Mouse (Mus musculus): Measurements from ENCODE around the gene Lancl1. TPM values are rescaled to one million over a fixed set of nuclear protein-coding genes. Genes with fewer than 3 reads are reported as not detected.

Gene Lancl1
- polyA plus RNA-seq, 1 experiment: 43.2 TPM

DNA sequence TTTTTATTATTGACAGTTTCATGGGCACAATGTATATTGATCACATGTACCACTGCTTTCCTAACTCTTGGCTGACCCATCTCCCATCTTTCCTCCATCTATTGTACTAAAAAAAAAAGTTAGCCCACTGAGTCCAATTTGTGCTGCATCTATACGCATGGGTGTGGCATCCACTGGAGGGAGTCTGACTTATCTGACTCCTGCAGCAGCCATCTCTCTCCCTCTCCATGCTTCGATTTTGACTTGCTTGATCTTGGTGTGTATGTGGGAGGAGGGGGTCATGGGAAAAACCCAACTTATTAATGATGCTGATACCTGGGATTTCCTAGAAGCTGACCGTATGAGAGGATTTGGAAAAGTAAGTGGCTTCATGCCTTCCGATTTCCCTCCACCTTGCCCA lies 40.5 kb downstream of the Lancl1 start:
- TF ChIP-seq CTCF (IDR thresholded peaks at IDR 0.05; ENCODE audit: borderline replicate concordance, insufficient read depth, low read length) (no peak), POLR2A (IDR thresholded peaks at IDR 0.05; ENCODE audit: low read depth, low read length) (no peak)
- H3K4me3 ChIP-seq (ENCODE audit: insufficient read depth, low read length): no peak overlapping the region
- H3K4me1 ChIP-seq (ENCODE audit: control insufficient read depth, insufficient read depth, low read length): no peaks in the 10 kb centered on the region
- no peak overlapping the region for H3K27ac ChIP-seq (ENCODE audit: insufficient read depth, low read length)

DNA sequence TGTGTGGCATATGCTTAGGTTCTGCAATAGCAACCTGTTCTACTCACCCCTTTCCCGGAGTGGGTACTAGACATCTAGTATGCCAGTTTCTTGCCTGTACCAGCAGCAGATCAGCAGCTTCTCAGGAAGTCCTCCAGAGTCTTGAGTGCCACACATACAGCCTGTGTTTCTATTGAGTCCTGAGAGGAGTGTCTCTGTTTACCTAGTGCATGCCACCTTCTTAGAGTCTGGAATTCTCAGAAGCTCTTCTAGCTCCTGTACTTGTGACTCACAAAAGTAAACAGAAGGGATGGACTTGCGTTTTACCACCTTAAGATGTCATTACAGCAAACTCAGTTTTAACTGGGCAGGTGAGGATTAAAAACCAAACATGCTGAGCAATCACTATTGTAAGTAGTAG lies 41.9 kb downstream of the Lancl1 start:
- no peaks in the 10 kb centered on the region for H3K4me1 ChIP-seq (ENCODE audit: control insufficient read depth, insufficient read depth, low read length)
- no peak overlapping the region for H3K4me3 ChIP-seq (ENCODE audit: insufficient read depth, low read length)
- H3K27ac ChIP-seq (ENCODE audit: insufficient read depth, low read length): no peak overlapping the region
- TF ChIP-seq POLR2A (IDR thresholded peaks at IDR 0.05; ENCODE audit: low read depth, low read length) (no peak), CTCF (IDR thresholded peaks at IDR 0.05; ENCODE audit: borderline replicate concordance, insufficient read depth, low read length) (no peak)

DNA sequence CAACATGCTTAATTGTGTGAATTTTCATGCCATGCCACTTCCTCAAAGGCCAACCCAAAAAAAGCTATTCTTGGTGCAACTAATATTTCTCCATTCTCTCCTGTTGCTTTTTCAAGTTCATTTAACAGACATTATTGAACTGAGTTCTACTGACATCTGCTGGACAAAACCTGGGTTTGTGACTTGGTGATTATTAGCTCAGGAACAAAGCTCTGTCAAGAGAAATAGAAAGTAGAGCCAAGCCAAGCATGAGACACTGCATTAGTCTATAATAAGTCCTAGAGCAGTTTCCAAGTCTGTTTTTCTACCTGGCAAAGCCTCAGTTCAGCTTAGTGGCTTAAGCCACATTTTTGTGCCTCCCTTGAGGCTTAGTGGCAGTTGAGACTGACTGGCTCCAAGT lies 45.9 kb downstream of the Lancl1 start:
- no peak for TF ChIP-seq CTCF (IDR thresholded peaks at IDR 0.05; ENCODE audit: borderline replicate concordance, insufficient read depth, low read length)
- no peak for TF ChIP-seq POLR2A (IDR thresholded peaks at IDR 0.05; ENCODE audit: low read depth, low read length)
- Histone ChIP-seq H3K27ac (ENCODE audit: insufficient read depth, low read length) (no peak overlapping the region), H3K4me1 (ENCODE audit: control insufficient read depth, insufficient read depth, low read length) (no peaks in the 10 kb centered on the region), H3K4me3 (ENCODE audit: insufficient read depth, low read length) (no peak overlapping the region)

DNA sequence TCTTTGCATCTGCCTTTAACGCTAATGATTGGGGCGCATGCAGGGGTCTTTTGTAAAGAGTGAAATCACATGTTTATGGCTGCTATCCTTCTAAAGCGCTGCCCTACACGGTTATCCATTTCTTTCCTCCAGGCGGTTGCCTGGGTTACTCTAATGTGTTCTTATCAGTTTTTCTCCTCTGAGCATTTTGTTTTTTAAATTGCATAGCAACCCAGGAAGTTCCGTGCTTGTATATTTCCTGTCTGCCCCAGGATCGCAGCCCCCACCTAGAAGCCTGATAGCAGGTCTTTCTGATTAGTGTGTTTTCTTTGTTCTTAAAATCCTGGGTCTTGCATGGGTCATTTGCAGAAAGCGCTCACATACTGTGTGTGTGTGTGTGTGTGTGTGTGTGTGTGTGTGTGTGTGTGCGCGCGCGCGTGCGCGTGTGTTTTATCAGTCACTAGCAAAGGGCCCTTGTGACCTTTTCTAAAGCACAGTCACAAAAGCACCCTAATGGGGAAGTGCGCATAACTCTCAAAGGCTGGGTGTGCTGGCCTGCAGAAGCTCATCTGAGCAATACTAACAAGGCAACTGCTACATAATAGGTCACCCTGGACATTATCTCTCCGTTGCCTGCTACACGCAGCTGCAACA lies 51.0 kb downstream of the Lancl1 start:
- no peak overlapping the region for H3K4me3 ChIP-seq (ENCODE audit: insufficient read depth, low read length)
- H3K4me1 ChIP-seq (ENCODE audit: control insufficient read depth, insufficient read depth, low read length): no peaks in the 10 kb centered on the region
- H3K27ac ChIP-seq (ENCODE audit: insufficient read depth, low read length): no peak overlapping the region
- TF ChIP-seq POLR2A (IDR thresholded peaks at IDR 0.05; ENCODE audit: low read depth, low read length): no peak
- TF ChIP-seq CTCF (IDR thresholded peaks at IDR 0.05; ENCODE audit: borderline replicate concordance, insufficient read depth, low read length): no peak

DNA sequence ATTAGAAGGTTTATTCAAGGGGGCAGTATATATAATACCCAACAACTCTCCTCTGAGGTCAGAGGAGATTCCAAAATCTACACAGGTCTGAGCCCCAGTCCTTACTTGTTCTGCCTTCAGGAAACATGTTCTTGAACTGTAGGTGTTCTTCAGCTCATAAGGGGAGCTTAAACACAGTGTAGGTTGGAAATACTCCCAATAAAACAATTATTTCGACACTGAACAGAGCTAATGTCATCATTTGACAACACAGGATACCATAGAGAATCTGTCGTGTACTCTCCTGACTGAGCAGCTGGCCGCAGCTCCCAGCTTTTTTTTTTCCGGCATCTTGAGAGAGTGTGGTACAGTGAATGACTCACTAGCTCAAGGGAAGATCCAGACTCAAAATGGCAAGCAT lies 52.8 kb downstream of the Lancl1 start:
- TF ChIP-seq POLR2A (IDR thresholded peaks at IDR 0.05; ENCODE audit: low read depth, low read length): no peak
- TF ChIP-seq CTCF (IDR thresholded peaks at IDR 0.05; ENCODE audit: borderline replicate concordance, insufficient read depth, low read length): no peak
- no peak overlapping the region for H3K27ac ChIP-seq (ENCODE audit: insufficient read depth, low read length)
- no peak overlapping the region for H3K4me3 ChIP-seq (ENCODE audit: insufficient read depth, low read length)
- H3K4me1 ChIP-seq (ENCODE audit: control insufficient read depth, insufficient read depth, low read length): no peaks in the 10 kb centered on the region

DNA sequence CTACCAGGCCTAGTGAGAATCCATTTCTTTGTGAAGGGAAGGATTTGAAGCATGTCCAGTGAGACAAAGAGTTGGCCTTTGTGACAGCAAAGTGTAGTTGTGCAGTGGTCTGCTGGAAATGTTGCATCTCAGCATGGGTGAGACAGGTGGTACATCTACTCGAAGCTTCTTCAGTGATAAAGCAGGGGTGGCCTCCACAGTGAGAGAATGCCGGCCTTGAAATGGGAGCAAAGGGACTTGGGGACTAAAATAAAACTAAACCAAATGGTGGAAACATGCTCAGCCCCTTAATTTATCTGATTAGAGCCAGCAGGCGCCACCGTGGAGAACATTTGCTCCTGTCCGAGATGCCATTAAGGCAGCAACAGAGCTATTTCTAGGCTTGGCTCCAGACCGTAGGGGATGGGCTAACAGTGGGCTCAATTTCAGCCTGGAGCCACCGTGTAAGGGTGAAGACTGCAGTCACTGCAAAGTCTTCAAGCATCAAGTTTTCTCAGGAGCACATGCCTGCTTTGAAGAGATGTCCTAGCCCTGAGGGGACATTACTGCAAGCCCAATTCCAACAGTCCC lies 53.5 kb downstream of the Lancl1 start:
- Histone ChIP-seq H3K27ac (ENCODE audit: insufficient read depth, low read length) (no peak overlapping the region), H3K4me3 (ENCODE audit: insufficient read depth, low read length) (no peak overlapping the region), H3K4me1 (ENCODE audit: control insufficient read depth, insufficient read depth, low read length) (no peaks in the 10 kb centered on the region)
- TF ChIP-seq POLR2A (IDR thresholded peaks at IDR 0.05; ENCODE audit: low read depth, low read length) (no peak), CTCF (IDR thresholded peaks at IDR 0.05; ENCODE audit: borderline replicate concordance, insufficient read depth, low read length) (no peak)

DNA sequence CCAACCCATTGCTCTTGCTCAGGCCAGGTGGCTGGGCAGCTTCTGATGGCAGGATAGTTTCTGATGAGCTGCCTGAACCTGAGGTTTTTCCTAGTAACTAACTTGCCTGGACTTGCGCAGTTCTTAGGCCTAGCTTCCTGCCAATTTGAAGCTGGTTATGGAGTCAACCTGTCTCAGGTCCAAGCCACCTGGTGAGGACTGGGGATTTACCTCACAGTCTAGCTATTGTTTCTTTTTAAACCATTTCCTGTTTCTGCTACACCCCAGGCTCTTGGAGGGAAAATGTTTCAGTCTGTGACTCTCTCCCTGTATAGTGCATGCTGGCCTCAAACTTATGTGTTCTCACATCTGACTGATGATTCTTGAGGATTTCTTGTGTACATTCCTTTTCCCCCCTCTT lies 58.5 kb downstream of the Lancl1 start:
- TF ChIP-seq POLR2A (IDR thresholded peaks at IDR 0.05; ENCODE audit: low read depth, low read length) (no peak), CTCF (IDR thresholded peaks at IDR 0.05; ENCODE audit: borderline replicate concordance, insufficient read depth, low read length) (no peak)
- Histone ChIP-seq H3K27ac (ENCODE audit: insufficient read depth, low read length) (no peak overlapping the region), H3K4me3 (ENCODE audit: insufficient read depth, low read length) (no peak overlapping the region), H3K4me1 (ENCODE audit: control insufficient read depth, insufficient read depth, low read length) (no peaks in the 10 kb centered on the region)

DNA sequence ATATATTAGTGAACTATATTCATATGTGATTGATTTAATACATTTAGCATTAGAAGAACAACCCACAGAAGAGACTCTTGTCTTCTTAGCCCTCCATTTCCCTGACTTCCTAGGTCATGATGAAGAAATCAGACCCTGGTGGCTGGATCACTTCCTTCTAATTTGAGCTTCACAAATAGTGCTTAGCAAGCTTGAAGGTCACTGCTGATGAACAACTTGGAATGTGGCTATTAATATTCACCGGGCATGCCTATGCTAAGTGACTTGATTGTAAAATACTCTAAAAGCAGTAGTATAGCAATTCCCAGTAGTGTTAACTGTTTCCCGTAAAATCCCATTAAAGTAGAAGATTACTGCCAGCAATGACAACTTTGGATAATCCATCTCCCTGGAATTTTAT lies 63.2 kb downstream of the Lancl1 start:
- Histone ChIP-seq H3K4me3 (ENCODE audit: insufficient read depth, low read length) (no peak overlapping the region), H3K4me1 (ENCODE audit: control insufficient read depth, insufficient read depth, low read length) (no peaks in the 10 kb centered on the region), H3K27ac (ENCODE audit: insufficient read depth, low read length) (no peak overlapping the region)
- no peak for TF ChIP-seq CTCF (IDR thresholded peaks at IDR 0.05; ENCODE audit: borderline replicate concordance, insufficient read depth, low read length)
- TF ChIP-seq POLR2A (IDR thresholded peaks at IDR 0.05; ENCODE audit: low read depth, low read length): no peak

DNA sequence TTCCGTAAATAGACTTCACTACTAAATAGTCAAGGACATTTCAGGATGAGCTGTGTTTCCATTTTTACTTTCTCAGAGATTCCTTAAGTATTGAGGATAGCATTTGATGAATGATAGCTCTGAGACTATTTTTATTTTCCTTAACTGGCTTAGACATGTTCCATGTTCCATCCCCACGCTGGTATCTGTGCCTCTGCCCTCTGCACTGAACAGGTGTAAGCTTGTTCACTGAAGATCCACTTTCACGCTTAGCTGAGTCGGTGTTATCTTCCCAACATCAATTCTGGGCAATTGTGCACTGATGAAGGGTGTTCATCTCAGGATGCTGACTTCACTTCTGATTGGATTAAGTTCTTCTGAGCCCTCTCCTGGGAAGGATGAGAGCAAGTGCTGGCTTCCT lies 73.8 kb downstream of the Lancl1 start:
- no peak overlapping the region for H3K4me3 ChIP-seq (ENCODE audit: insufficient read depth, low read length)
- TF ChIP-seq CTCF (IDR thresholded peaks at IDR 0.05; ENCODE audit: borderline replicate concordance, insufficient read depth, low read length): no peak
- no peak for TF ChIP-seq POLR2A (IDR thresholded peaks at IDR 0.05; ENCODE audit: low read depth, low read length)
- no peaks in the 10 kb centered on the region for H3K4me1 ChIP-seq (ENCODE audit: control insufficient read depth, insufficient read depth, low read length)
- H3K27ac ChIP-seq (ENCODE audit: insufficient read depth, low read length): no peak overlapping the region

DNA sequence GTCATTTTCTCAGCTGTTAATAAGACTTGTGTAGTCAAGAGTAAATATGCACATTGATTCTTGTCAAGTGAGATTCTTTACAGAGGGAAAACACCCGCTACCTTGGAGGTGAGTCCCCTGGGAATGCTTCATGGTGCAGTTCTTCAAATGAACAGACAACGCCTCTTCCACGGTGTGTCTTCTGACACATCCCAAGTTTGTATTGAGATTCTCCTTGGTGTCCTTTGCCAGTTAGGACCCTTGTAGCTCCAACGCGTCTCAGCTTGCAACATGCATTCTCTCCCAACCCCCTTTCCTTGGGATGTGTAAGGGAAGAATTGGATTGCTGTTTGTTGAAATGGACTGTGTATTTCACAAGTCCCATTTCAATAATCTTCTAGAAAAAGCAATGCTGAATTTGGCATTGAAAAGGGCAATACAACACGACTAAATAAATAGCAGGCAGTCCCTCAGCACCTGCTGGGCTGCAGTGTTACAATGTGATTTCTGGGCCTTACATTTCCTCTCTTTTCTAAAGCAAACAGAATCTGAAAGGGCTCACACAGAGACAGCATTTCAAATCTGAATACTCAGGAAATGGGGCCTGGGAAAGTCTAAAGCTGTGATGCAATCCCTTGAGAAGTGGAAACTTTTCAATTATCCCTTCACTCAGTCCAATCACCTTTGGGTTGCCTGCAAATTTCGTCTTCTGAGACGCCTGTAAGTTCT lies 78.0 kb downstream of the Lancl1 start:
- Histone ChIP-seq H3K4me1 (ENCODE audit: control insufficient read depth, insufficient read depth, low read length) (no peaks in the 10 kb centered on the region), H3K27ac (ENCODE audit: insufficient read depth, low read length) (no peak overlapping the region), H3K4me3 (ENCODE audit: insufficient read depth, low read length) (no peak overlapping the region)
- TF ChIP-seq POLR2A (IDR thresholded peaks at IDR 0.05; ENCODE audit: low read depth, low read length) (no peak), CTCF (IDR thresholded peaks at IDR 0.05; ENCODE audit: borderline replicate concordance, insufficient read depth, low read length) (no peak)

Measured in embryonic fibroblast, embryonic 13.5 days (primary cell).